In the genomic region with DNA sequence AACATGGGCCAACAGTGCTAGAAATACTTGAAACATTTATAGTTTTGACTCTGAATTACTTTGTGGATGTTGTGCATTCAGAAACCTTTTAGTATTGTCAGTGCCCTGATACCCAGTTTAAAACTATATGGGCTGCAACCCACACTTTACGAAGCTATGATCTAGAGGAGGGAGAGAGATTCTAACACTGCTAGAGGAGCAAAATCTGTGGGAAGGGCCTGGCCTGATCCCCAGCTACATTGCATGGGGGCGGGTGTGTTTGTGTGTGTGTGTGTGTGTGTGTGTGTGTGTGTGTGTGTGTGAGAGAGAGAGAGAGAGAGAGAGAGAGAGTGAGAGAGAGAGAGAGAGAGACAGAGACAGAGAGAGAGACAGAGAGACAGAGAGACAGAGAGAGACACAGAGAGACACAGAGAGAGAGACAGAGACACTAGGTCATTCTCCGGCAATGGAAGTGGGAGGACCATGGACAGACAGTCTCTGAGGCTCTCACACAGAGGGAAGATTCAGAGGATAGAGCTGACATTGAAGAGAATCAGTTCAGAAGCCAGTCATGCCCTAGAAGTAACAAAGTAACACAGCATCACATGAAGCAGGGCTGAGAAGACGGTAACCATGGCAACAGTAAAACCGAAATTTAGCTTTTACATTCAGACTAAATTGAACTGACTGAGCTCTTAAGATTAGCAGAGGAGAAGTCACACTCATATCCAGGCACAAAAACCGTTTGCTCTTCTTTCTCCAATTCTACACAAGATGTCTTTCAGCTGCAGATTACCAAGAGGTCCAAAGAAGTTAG, we compare ENCODE assay signal across 15 mouse cellular contexts.
DNase-seq lines count a peak whose midpoint lies in the region; ATAC-seq and TF ChIP-seq lines count a peak whose summit lies in the region.
"Had no signal": no experiment of that assay in that cellular context is flagged by ENCODE, and none has a peak within 500 bp of the region (broad histone marks: within the 10 kb centered on the region; RNA-seq: fewer than 3 reads in every experiment).

No protein-coding gene starts in this region.

- H3K36me3 ChIP-seq in hindbrain, embryonic 15.5 days = no peaks in the 10 kb centered on the region
- no peaks in the 10 kb centered on the region for H3K36me3 ChIP-seq in hindbrain, embryonic 12.5 days
- no peaks in the 10 kb centered on the region for H3K36me3 ChIP-seq in midbrain, embryonic 16.5 days (ENCODE audit: control insufficient read depth, insufficient read depth, low read length)
- no peaks in the 10 kb centered on the region for H3K36me3 ChIP-seq in midbrain, embryonic 10.5 days
- H3K36me3 ChIP-seq in hindbrain, postnatal 0 days (ENCODE audit: insufficient read depth, low read length) = no peaks in the 10 kb centered on the region
- no peaks in the 10 kb centered on the region for H3K36me3 ChIP-seq in heart, embryonic 12.5 days
- H3K36me3 ChIP-seq: embryonic facial prominence, embryonic 12.5 days; heart, embryonic 13.5 days had no signal

- TF ChIP-seq CTCF in cortical plate, adult 2 months (IDR thresholded peaks at IDR 0.05; ENCODE audit: extremely low read depth, insufficient read depth, low read length) = no peak
- TF ChIP-seq CTCF in hindbrain, postnatal 0 days (IDR thresholded peaks at IDR 0.05; ENCODE audit: low read depth) = no peak

- no peak overlapping the region for H3K4me3 ChIP-seq in hindbrain, embryonic 15.5 days
- H3K4me3 ChIP-seq in hindbrain, embryonic 12.5 days = no peak overlapping the region
- H3K4me3 ChIP-seq in midbrain, embryonic 16.5 days (ENCODE audit: low read depth, low read length) = no peak overlapping the region
- H3K4me3 ChIP-seq in midbrain, embryonic 10.5 days = no peak overlapping the region
- H3K4me3 ChIP-seq in cortical plate, adult 2 months (ENCODE audit: insufficient read depth, low read length) = no peak overlapping the region
- H3K4me3 ChIP-seq in hindbrain, postnatal 0 days (ENCODE audit: low read length) = no peak overlapping the region
- no peak overlapping the region for H3K4me3 ChIP-seq in heart, embryonic 12.5 days
- H3K4me3 ChIP-seq: embryonic facial prominence, embryonic 12.5 days; heart, embryonic 13.5 days had no signal

- H3K27me3 ChIP-seq in hindbrain, embryonic 15.5 days = no peaks in the 10 kb centered on the region
- no peaks in the 10 kb centered on the region for H3K27me3 ChIP-seq in hindbrain, embryonic 12.5 days
- H3K27me3 ChIP-seq in midbrain, embryonic 16.5 days (ENCODE audit: control insufficient read depth, insufficient read depth, low read depth, low read length) = no peaks in the 10 kb centered on the region
- no peaks in the 10 kb centered on the region for H3K27me3 ChIP-seq in midbrain, embryonic 10.5 days (ENCODE audit: low read depth, poor library complexity, severe bottlenecking)
- H3K27me3 ChIP-seq in hindbrain, postnatal 0 days (ENCODE audit: insufficient read depth, low read length) = no peaks in the 10 kb centered on the region
- no peaks in the 10 kb centered on the region for H3K27me3 ChIP-seq in heart, embryonic 12.5 days (replicated peaks)
- H3K27me3 ChIP-seq: embryonic facial prominence, embryonic 12.5 days; heart, embryonic 13.5 days had no signal

- ATAC-seq in hindbrain, embryonic 15.5 days (ENCODE audit: low FRiP score, low read depth) = peak; percentile 65
- ATAC-seq in hindbrain, embryonic 12.5 days (ENCODE audit: low FRiP score) = no peak
- ATAC-seq in midbrain, embryonic 16.5 days = peak; percentile 91
- ATAC-seq in hindbrain, postnatal 0 days = peak; percentile 76
- ATAC-seq in heart, embryonic 12.5 days (ENCODE audit: insufficient number of reproducible peaks, low FRiP score) = no peak
- ATAC-seq: intestine, embryonic 16.5 days had no signal

- H3K4me2 ChIP-seq in hindbrain, embryonic 15.5 days = no peak overlapping the region
- no peak overlapping the region for H3K4me2 ChIP-seq in hindbrain, embryonic 12.5 days (replicated peaks)
- H3K4me2 ChIP-seq in midbrain, embryonic 16.5 days (ENCODE audit: low read length) = no peak overlapping the region
- no peak overlapping the region for H3K4me2 ChIP-seq in hindbrain, postnatal 0 days (ENCODE audit: low read depth, low read length)
- H3K4me2 ChIP-seq in heart, embryonic 12.5 days = no peak overlapping the region
- H3K4me2 ChIP-seq: embryonic facial prominence, embryonic 12.5 days; heart, embryonic 13.5 days had no signal

- WGBS in hindbrain, embryonic 15.5 days = 76% methylated on average over 6 of the region's 6 CpGs
- 84% methylated on average over 6 of the region's 6 CpGs for WGBS in hindbrain, embryonic 12.5 days
- WGBS in midbrain, embryonic 16.5 days = 61% methylated on average over 6 of the region's 6 CpGs
- 82% methylated on average over 6 of the region's 6 CpGs for WGBS in midbrain, embryonic 10.5 days
- 72% methylated on average over 6 of the region's 6 CpGs for WGBS in hindbrain, postnatal 0 days
- WGBS in heart, embryonic 12.5 days = 76% methylated on average over 6 of the region's 6 CpGs

- TF ChIP-seq POLR2A in cortical plate, adult 2 months (IDR thresholded peaks at IDR 0.05; ENCODE audit: extremely low read depth, insufficient read depth, low read length) = no peak

- H3K9ac ChIP-seq in hindbrain, embryonic 15.5 days = no peak overlapping the region
- H3K9ac ChIP-seq in hindbrain, embryonic 12.5 days = no peak overlapping the region
- no peak overlapping the region for H3K9ac ChIP-seq in midbrain, embryonic 16.5 days (ENCODE audit: low read depth, low read length)
- no peak overlapping the region for H3K9ac ChIP-seq in hindbrain, postnatal 0 days (replicated peaks; ENCODE audit: low read length)
- no peak overlapping the region for H3K9ac ChIP-seq in heart, embryonic 12.5 days
- H3K9ac ChIP-seq: embryonic facial prominence, embryonic 12.5 days; heart, embryonic 13.5 days had no signal

- peak overlapping the region; percentile 62 for H3K27ac ChIP-seq in hindbrain, embryonic 15.5 days (replicated peaks)
- H3K27ac ChIP-seq in hindbrain, embryonic 12.5 days = no peak overlapping the region
- H3K27ac ChIP-seq in midbrain, embryonic 16.5 days (ENCODE audit: low read length) = peak overlapping the region; percentile 39; the same call in 1 of the 2 replicates
- no peak overlapping the region for H3K27ac ChIP-seq in midbrain, embryonic 10.5 days (replicated peaks)
- H3K27ac ChIP-seq in cortical plate, adult 2 months (ENCODE audit: insufficient read depth, low read length) = peak overlapping the region; percentile 42
- no peak overlapping the region for H3K27ac ChIP-seq in hindbrain, postnatal 0 days
- H3K27ac ChIP-seq in heart, embryonic 12.5 days (ENCODE audit: poor library complexity, severe bottlenecking) = no peak overlapping the region
- H3K27ac ChIP-seq: embryonic facial prominence, embryonic 12.5 days; heart, embryonic 13.5 days had no signal

- no peak for DNase-seq in midbrain, embryonic 10.5 days (ENCODE audit: low spot score)
- peak; percentile 62 for DNase-seq in hindbrain, postnatal 0 days (ENCODE audit: low spot score)
- no peak for DNase-seq in ovary, postnatal 36 days (ENCODE audit: low spot score)
- DNase-seq: cerebellum, adult 11-12 months; heart, postnatal 36 days; lung, adult 18-20 months; thymus, adult 18-20 months had no signal

- peaks cover 12% of the 10 kb centered on the region; the same call in 1 of the 2 replicates for H3K4me1 ChIP-seq in hindbrain, embryonic 15.5 days (replicated peaks)
- no peaks in the 10 kb centered on the region for H3K4me1 ChIP-seq in hindbrain, embryonic 12.5 days
- H3K4me1 ChIP-seq in midbrain, embryonic 16.5 days (ENCODE audit: control insufficient read depth, insufficient read depth, low read length) = peaks cover 6% of the 10 kb centered on the region; the same call in 1 of the 2 replicates
- no peaks in the 10 kb centered on the region for H3K4me1 ChIP-seq in midbrain, embryonic 10.5 days
- peaks cover 9% of the 10 kb centered on the region for H3K4me1 ChIP-seq in cortical plate, adult 2 months (ENCODE audit: control insufficient read depth, insufficient read depth, low read length)
- H3K4me1 ChIP-seq in hindbrain, postnatal 0 days (ENCODE audit: insufficient read depth, low read length) = no peaks in the 10 kb centered on the region
- H3K4me1 ChIP-seq in heart, embryonic 12.5 days (replicated peaks) = no peaks in the 10 kb centered on the region
- H3K4me1 ChIP-seq: embryonic facial prominence, embryonic 12.5 days; heart, embryonic 13.5 days had no signal

- no peaks in the 10 kb centered on the region for H3K9me3 ChIP-seq in hindbrain, embryonic 15.5 days
- H3K9me3 ChIP-seq in hindbrain, embryonic 12.5 days (replicated peaks) = no peaks in the 10 kb centered on the region
- H3K9me3 ChIP-seq in midbrain, embryonic 16.5 days (replicated peaks; ENCODE audit: control insufficient read depth, low read length, poor library complexity, severe bottlenecking) = no peaks in the 10 kb centered on the region
- H3K9me3 ChIP-seq in midbrain, embryonic 10.5 days (replicated peaks) = no peaks in the 10 kb centered on the region
- H3K9me3 ChIP-seq in hindbrain, postnatal 0 days (ENCODE audit: low read length) = no peaks in the 10 kb centered on the region
- no peaks in the 10 kb centered on the region for H3K9me3 ChIP-seq in heart, embryonic 12.5 days (replicated peaks)
- H3K9me3 ChIP-seq: embryonic facial prominence, embryonic 12.5 days; heart, embryonic 13.5 days had no signal

Comparison
In these comparisons a context has a peak if more than half of its experiments do, and no peak if none do; other contexts are left out.
1. ATAC-seq: peak in hindbrain, embryonic 15.5 days (single experiment), midbrain, embryonic 16.5 days (single experiment) and hindbrain, postnatal 0 days (single experiment); none in hindbrain, embryonic 12.5 days (single experiment) and heart, embryonic 12.5 days (single experiment).
2. H3K27ac ChIP-seq: peak in hindbrain, embryonic 15.5 days (single experiment), midbrain, embryonic 16.5 days (single experiment) and cortical plate, adult 2 months (single experiment); none in hindbrain, embryonic 12.5 days (single experiment), midbrain, embryonic 10.5 days (single experiment), hindbrain, postnatal 0 days (single experiment) and heart, embryonic 12.5 days (single experiment).